Mouse (Mus musculus) testis, adult 2 months (tissue): ENCODE data around the gene 1110051M20Rik. TPM values are rescaled to one million over a fixed set of nuclear protein-coding genes. Genes with fewer than 3 reads are reported as not detected.

Experiments
- H3K27ac ChIP-seq: fragments of 200-500 bp; 2 replicates; pipeline ENCODE4 v1.5.1; 2012; ENCODE audit warnings: low read depth, low read length; ENCODE audit not compliant: control insufficient read depth, insufficient read depth
- H3K27me3 ChIP-seq: fragments of 200-500 bp; 2 replicates; pipeline ENCODE4 v1.6.1; 2012; ENCODE audit warnings: mild to moderate bottlenecking, low read length, moderate library complexity; ENCODE audit not compliant: control insufficient read depth, insufficient read depth
- H3K36me3 ChIP-seq: fragments of 200-500 bp; 2 replicates; pipeline ENCODE4 v1.6.1; 2012; ENCODE audit warnings: mild to moderate bottlenecking, low read length; ENCODE audit not compliant: control insufficient read depth, insufficient read depth
- H3K4me1 ChIP-seq: fragments of 200-500 bp; 2 replicates; pipeline ENCODE4 v1.6.1; 2012; ENCODE audit warnings: low read length; ENCODE audit not compliant: control insufficient read depth, insufficient read depth
- H3K4me3 ChIP-seq: fragments of 200-500 bp; 2 replicates; pipeline ENCODE4 v1.5.1; 2012; ENCODE audit warnings: low read depth, mild to moderate bottlenecking, low read length, moderate library complexity, mixed read lengths; ENCODE audit not compliant: control insufficient read depth
- CTCF ChIP-seq: fragments of 200-500 bp; IDR thresholded peaks from 2 replicates; pipeline ENCODE4 v1.5.1; 2012; ENCODE audit warnings: low read depth, mild to moderate bottlenecking, inconsistent platforms, low read length, moderate library complexity; ENCODE audit not compliant: control insufficient read depth, insufficient read depth, insufficient replicate concordance
- POLR2A ChIP-seq: fragments of 200-500 bp; IDR thresholded peaks from 2 replicates; pipeline ENCODE4 v1.6.1; 2012; ENCODE audit warnings: low read depth, mild to moderate bottlenecking, inconsistent platforms, low read length, moderate library complexity; ENCODE audit not compliant: control insufficient read depth
- polyA plus RNA-seq: library from polyadenylated mRNA; depleted of rRNA; stranded (reverse); fragments of >200 nt; gene quantifications from 2 replicates; pipeline ENCODE4 v1.2.3, GENCODE M21; 2012

The 1110051M20Rik gene
- polyA plus RNA-seq, 1 experiment = 91.7 TPM

DNA sequence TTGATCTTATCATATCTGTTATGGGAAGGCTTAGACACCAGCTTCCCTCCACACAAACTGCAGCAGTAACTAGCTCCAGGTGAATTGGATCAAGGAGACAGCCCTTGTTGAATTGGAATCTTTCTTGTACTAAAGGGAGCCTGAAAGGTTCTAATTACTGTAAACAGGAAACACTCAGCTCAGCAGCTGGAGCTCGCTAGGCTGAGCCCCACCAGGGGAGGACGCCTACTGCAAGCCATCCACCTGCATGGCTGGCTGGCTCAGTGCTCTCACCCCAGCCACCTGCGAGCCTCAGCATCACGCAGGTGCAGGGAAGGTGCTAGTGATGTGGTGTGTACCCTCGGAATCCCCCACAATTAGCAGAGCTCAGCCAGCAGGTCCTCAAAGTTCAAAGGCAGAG lies 135.8 kb downstream of the 1110051M20Rik start:
- Histone ChIP-seq H3K27ac (no peak overlapping the region), H3K4me1 (no peaks in the 10 kb centered on the region; the same call in 1 of the 2 replicates), H3K27me3 (no peaks in the 10 kb centered on the region), H3K4me3 (no peak overlapping the region), H3K36me3 (no peaks in the 10 kb centered on the region; the same call in 1 of the 2 replicates)
- TF ChIP-seq POLR2A (no peak), CTCF (no peak)

DNA sequence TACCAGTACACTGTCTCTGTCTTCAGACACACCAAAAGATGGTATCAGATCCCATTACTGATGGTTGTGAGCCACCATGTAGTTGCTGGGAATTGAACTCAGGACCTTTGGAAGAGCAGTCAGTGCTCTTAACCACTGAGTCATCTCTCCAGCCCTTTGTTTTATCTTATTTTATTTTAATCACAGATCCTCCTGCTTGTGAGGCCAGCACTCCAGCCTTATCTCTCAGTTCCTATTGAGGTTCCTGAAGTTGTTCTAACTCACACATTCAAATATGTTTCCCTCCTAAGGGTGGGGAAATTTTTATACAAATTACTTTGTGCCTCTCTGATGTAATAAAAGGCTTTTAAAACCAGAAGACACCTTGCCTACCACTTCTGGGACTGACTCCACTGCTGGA lies 137.9 kb downstream of the 1110051M20Rik start:
- H3K4me3 ChIP-seq = no peak overlapping the region
- H3K4me1 ChIP-seq = no peaks in the 10 kb centered on the region; the same call in 1 of the 2 replicates
- TF ChIP-seq CTCF = no peak
- no peak for TF ChIP-seq POLR2A

DNA sequence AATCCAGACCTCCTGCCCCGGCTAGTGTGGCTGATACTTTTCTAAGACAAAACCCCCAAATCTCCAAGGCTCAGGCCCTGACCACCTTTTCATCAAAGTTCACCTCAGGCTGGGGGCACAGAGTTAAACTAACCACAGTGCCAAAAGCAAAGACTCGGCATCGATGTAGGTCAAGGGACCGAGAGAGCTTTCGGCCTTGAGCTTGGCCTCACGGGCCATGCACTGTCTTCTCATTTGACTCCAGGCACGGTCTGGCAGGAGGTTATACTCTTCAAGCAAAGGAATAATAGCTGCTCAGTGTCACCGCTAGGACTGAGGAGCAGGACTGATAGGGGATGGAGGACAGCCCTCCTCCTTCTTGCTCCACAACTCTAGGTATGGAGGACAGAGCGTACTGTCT lies 138.6 kb downstream of the 1110051M20Rik start:
- H3K4me3 ChIP-seq = no peak overlapping the region
- no peak overlapping the region for H3K27ac ChIP-seq
- H3K27me3 ChIP-seq = no peaks in the 10 kb centered on the region
- no peaks in the 10 kb centered on the region; the same call in 1 of the 2 replicates for H3K4me1 ChIP-seq
- TF ChIP-seq POLR2A (no peak), CTCF (no peak)
- no peaks in the 10 kb centered on the region; the same call in 1 of the 2 replicates for H3K36me3 ChIP-seq

More for the DNA sequence above, 137.9 kb downstream of the 1110051M20Rik start:
- Histone ChIP-seq H3K27ac (no peak overlapping the region), H3K27me3 (no peaks in the 10 kb centered on the region), H3K36me3 (no peaks in the 10 kb centered on the region; the same call in 1 of the 2 replicates)

DNA sequence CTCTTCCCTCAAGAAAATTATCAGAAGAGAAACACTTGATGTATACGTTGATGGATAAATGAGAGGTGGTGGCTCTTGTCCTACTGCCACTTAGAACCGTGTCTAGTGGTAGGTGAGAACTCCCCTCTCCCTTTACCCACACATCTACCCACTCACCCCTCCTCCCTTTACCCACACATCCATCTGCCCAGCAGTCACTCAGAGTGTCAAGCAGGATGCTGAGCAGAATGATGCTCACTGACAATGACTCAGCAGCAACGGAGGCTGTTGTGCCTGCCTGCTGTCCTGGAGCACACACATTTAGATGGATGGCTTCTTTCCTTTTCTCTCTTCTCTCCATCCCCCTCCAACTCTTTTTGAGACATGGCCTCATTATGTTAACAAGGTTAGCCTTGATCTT lies 141.7 kb downstream of the 1110051M20Rik start:
- H3K4me1 ChIP-seq = no peaks in the 10 kb centered on the region
- no peak overlapping the region for H3K4me3 ChIP-seq
- no peak overlapping the region for H3K27ac ChIP-seq
- no peaks in the 10 kb centered on the region for H3K27me3 ChIP-seq
- TF ChIP-seq POLR2A = no peak
- TF ChIP-seq CTCF = no peak
- no peaks in the 10 kb centered on the region; the same call in 1 of the 2 replicates for H3K36me3 ChIP-seq

DNA sequence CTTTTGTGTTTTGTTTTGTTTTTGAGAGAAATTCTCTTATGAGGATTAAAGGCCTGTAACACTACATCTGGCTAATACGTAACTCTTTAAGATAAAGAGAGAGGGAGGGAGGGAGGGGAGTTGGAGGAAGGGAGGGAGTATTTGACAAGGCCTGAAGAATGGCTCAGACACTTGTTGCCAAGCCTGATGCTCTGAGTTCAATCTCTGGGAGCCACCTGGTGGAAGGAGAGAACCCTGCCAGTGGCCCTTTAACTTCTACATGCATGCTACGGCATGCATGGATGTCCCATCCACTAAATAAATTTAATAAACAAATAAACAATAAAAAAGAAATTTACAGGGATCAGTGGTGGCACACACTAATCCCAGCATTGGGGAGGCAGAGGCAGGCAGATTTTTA lies 142.7 kb downstream of the 1110051M20Rik start:
- no peaks in the 10 kb centered on the region for H3K4me1 ChIP-seq
- no peak overlapping the region for H3K27ac ChIP-seq
- H3K4me3 ChIP-seq = no peak overlapping the region
- H3K27me3 ChIP-seq = no peaks in the 10 kb centered on the region
- TF ChIP-seq CTCF (no peak), POLR2A (no peak)
- H3K36me3 ChIP-seq = no peaks in the 10 kb centered on the region; the same call in 1 of the 2 replicates

DNA sequence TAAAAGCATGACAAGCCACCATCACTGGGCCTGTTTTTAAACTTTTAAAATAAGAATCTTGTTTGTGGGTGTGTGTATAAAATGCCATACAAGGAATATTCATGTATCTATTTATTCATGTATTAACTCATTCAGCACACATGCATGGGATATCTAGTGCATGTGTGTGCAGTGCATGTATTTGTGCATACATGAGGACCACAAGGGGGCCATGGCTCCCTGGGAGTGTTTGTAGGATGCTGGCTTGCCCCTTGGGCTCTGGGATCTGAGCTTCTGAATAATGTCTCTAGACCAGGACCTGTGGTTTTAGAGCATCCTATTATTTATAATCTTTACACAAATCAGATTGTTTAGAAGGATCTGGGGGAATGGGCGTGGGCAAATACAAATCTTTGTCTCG lies 143.7 kb downstream of the 1110051M20Rik start:
- no peak overlapping the region for H3K4me3 ChIP-seq
- no peaks in the 10 kb centered on the region for H3K27me3 ChIP-seq
- H3K36me3 ChIP-seq = no peaks in the 10 kb centered on the region; the same call in 1 of the 2 replicates
- TF ChIP-seq POLR2A (no peak), CTCF (no peak)
- H3K27ac ChIP-seq = no peak overlapping the region
- H3K4me1 ChIP-seq = no peaks in the 10 kb centered on the region

DNA sequence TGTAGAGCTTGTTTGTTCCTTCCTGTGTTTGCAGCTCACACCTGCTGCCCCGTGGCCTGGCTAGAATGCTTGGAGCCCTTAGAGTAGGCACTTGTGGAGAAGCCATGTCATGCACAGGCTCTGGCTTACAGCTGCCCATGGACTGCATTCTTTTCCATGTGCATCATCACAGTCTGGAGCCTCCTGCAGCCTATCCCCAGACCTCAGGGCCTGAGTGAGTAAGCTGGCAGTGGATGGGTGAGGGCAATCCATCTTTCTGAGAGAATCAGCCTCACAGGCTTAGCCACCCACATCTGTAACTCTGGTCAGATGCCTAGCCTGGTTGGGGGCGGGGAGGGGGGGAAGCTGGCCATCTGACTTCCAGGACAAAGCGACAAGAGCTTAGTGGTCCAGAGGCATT lies 145.3 kb downstream of the 1110051M20Rik start:
- H3K36me3 ChIP-seq = no peaks in the 10 kb centered on the region
- H3K27me3 ChIP-seq = no peaks in the 10 kb centered on the region
- no peak overlapping the region for H3K27ac ChIP-seq
- H3K4me3 ChIP-seq = no peak overlapping the region
- TF ChIP-seq POLR2A (no peak), CTCF (no peak)
- H3K4me1 ChIP-seq = no peaks in the 10 kb centered on the region
